Mouse (Mus musculus): ENCODE results near the gene Tomm7.

GRCm38 (mm10) chr5:23858643-23859042 is 14.7 kb upstream of the Tomm7 start:
- TF ChIP-seq GATA1 (IDR thresholded peaks at IDR 0.05; ENCODE audit: borderline replicate concordance, low read length): no peak
- no peak for TF ChIP-seq FLI1 (IDR thresholded peaks at IDR 0.05; ENCODE audit: low read length)

All from megakaryocyte, embryonic 14.5 days (primary cell).